In the genomic region with DNA sequence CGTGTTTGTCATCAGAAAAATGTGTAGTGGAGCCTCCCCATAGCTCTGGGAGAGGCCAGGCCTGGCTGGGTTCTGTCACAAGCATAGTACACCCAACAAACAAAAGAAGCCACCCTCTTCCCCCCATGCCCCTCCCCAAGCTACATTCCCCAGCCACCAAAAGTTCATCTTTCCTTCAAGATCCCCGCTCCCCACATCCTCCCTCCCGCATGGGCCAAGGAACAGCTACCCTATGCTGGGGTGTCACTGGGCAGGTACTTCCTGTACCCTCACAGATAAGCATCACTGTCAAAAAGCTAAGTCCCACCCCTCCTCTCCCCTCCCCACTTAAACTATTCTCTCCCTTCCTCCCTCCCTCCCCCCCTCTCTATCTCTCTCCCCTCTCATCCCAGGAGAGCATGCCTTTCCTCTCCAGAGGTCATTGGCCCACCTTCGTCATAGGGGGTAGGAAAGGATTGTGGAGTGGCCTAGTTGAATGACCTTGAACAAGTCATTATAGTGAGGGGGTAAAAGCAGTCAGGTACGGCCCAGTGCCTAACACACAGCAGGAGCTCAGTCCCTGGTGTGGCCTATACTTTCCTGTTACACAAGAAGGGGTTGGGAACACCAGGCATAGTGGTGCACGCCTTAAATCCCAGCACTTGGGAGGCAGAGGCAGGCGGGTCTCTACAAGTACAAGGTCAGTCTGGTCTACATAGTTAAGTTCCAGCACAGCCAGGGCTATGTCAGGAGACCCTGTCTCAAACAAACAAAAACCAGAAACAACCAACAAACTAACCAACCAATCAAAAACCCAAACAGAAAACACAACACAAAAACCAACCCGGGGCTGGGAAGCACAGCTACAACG, we compare ENCODE assay signal across 27 mouse cellular contexts. TPM values are rescaled to one million over a fixed set of nuclear protein-coding genes. Genes with fewer than 3 reads are reported as not detected.
DNase-seq lines count a peak whose midpoint lies in the region; ATAC-seq and TF ChIP-seq lines count a peak whose summit lies in the region.
"Had no signal": no experiment of that assay in that cellular context is flagged by ENCODE, and none has a peak within 500 bp of the region (broad histone marks: within the 10 kb centered on the region; RNA-seq: fewer than 3 reads in every experiment).

No protein-coding gene starts in this region.

- TF ChIP-seq CTCF in gastrocnemius, adult 2 months (IDR thresholded peaks at IDR 0.05) = no peak

- intact Hi-C loops in gastrocnemius, adult 2 months (cut with DNase I) = no loop called here

- H3K27ac ChIP-seq in gastrocnemius, adult 2 months = peak overlapping the region; percentile 16
- H3K27ac ChIP-seq: embryonic facial prominence, embryonic 15.5 days; hindbrain, embryonic 12.5 days; kidney, postnatal 0 days; limb, embryonic 10.5 days; liver, embryonic 15.5 days; midbrain, embryonic 12.5 days had no signal

- no peak for DNase-seq in gastrocnemius, adult 2 months
- no peak for DNase-seq in gastrocnemius, postnatal 25 days
- peak; percentile 28 for DNase-seq in thymus, postnatal 4 days
- no peak for DNase-seq in thymus, postnatal 14 days
- peak; percentile 93 for DNase-seq in ZHBTc4 (ENCODE audit: low read depth, low spot score)
- DNase-seq in right cerebral cortex, postnatal 10 days (ENCODE audit: low spot score in 2 of 2) = no peak
- no peak for DNase-seq in yolk sac, embryonic 10.5 days (ENCODE audit: low spot score)
- DNase-seq: adrenal gland, postnatal 36 days; cerebellum, adult 11 months; cerebellum, adult 9-11 months; gastrocnemius, postnatal 10 days; heart, adult 18-20 months; heart, postnatal 10 days; kidney, adult 2 months; liver; right cerebral cortex, postnatal 14 days had no signal

- no peak for ATAC-seq in megakaryocyte progenitor cell, adult 5-6 weeks (replicated peaks; ENCODE audit: poor library complexity)
- ATAC-seq: forebrain, embryonic 14.5 days had no signal

- H3K4me3 ChIP-seq in gastrocnemius, adult 2 months = no peak overlapping the region
- H3K4me3 ChIP-seq: embryonic facial prominence, embryonic 15.5 days; heart, embryonic 12.5 days; hindbrain, embryonic 12.5 days; limb, embryonic 10.5 days; liver, embryonic 15.5 days; midbrain, embryonic 12.5 days had no signal

RNA-seq across cellular contexts. Expression of gene Zbtb7b, which starts 12.3 kb away (rescaled TPM):
- 10 to 100 TPM; 22.8 to 33.3 TPM for total RNA-seq in gastrocnemius, adult 2 months (2021)
- total RNA-seq in gastrocnemius, postnatal 25 days (2021) = 10 to 100 TPM; 23.0 to 23.7 TPM
- total RNA-seq in megakaryocyte progenitor cell, adult 5-6 weeks (2015) = 3.8 and 5.7 TPM in 2 replicates
- 9.1 and 17.4 TPM in 2 replicates for total RNA-seq in megakaryocyte progenitor cell, adult 5-6 weeks (2017)

RNA-seq across cellular contexts. Expression of gene Dcst1, which starts 17.2 kb away (rescaled TPM):
- not detected for total RNA-seq in gastrocnemius, adult 2 months (2021)
- total RNA-seq in gastrocnemius, postnatal 25 days (2021) = not detected
- total RNA-seq in megakaryocyte progenitor cell, adult 5-6 weeks (2015) = not detected in 2 replicates
- total RNA-seq in megakaryocyte progenitor cell, adult 5-6 weeks (2017) = not detected in 2 replicates
- total RNA-seq: heart, adult 18-20 months had no signal

RNA-seq across cellular contexts. Expression of gene Lenep, which starts 20.3 kb away (rescaled TPM):
- 1 to 10 TPM in 1 of 2 experiments, under 1 TPM in 1; 0.41 to 2.1 TPM for total RNA-seq in gastrocnemius, adult 2 months (2021)
- total RNA-seq in gastrocnemius, postnatal 25 days (2021) = 1 to 10 TPM in 1 of 2 experiments, not detected in 1; 1.2 TPM
- 1.5 and 2.7 TPM in 2 replicates for total RNA-seq in megakaryocyte progenitor cell, adult 5-6 weeks (2015)
- total RNA-seq in megakaryocyte progenitor cell, adult 5-6 weeks (2017) = 0.21 and 2.6 TPM in 2 replicates
- total RNA-seq: CH12.LX; common myeloid progenitor, adult 5-6 weeks had no signal

RNA-seq across cellular contexts. Expression of gene Dcst2, which starts 20.5 kb away (rescaled TPM):
- total RNA-seq in gastrocnemius, adult 2 months (2021) = not detected
- total RNA-seq in gastrocnemius, postnatal 25 days (2021) = not detected
- not detected in 2 replicates for total RNA-seq in megakaryocyte progenitor cell, adult 5-6 weeks (2015)
- total RNA-seq in megakaryocyte progenitor cell, adult 5-6 weeks (2017) = not detected in 2 replicates
- total RNA-seq: CH12.LX; common myeloid progenitor, adult 5-6 weeks; gastrocnemius, postnatal 10 days; heart, adult 18-20 months had no signal

RNA-seq across cellular contexts. Expression of gene Flad1, which starts 29.4 kb away (rescaled TPM):
- 10 to 100 TPM; 40.8 to 56.4 TPM for total RNA-seq in gastrocnemius, adult 2 months (2021)
- 10 to 100 TPM; 43.3 to 44.5 TPM for total RNA-seq in gastrocnemius, postnatal 25 days (2021)
- 9.4 and 11.3 TPM in 2 replicates for total RNA-seq in megakaryocyte progenitor cell, adult 5-6 weeks (2015)
- 12.5 and 18.7 TPM in 2 replicates for total RNA-seq in megakaryocyte progenitor cell, adult 5-6 weeks (2017)

Comparison
In these comparisons a context has a peak if more than half of its experiments do, and no peak if none do; other contexts are left out.
1. DNase-seq: peak in thymus, postnatal 4 days (single experiment) and ZHBTc4 (single experiment); none in gastrocnemius, adult 2 months (single experiment), gastrocnemius, postnatal 25 days (single experiment), thymus, postnatal 14 days (single experiment), right cerebral cortex, postnatal 10 days (0 of 2) and yolk sac, embryonic 10.5 days (single experiment).